Mouse (Mus musculus): ENCODE data around the gene Tuba8.

Tuba8 gene

GRCm38 (mm10) chr6:121226744-121227143 lies 16.2 kb downstream of the Tuba8 start:
- no peak for DNase-seq (ENCODE audit: low read depth, low spot score)

DNA sequence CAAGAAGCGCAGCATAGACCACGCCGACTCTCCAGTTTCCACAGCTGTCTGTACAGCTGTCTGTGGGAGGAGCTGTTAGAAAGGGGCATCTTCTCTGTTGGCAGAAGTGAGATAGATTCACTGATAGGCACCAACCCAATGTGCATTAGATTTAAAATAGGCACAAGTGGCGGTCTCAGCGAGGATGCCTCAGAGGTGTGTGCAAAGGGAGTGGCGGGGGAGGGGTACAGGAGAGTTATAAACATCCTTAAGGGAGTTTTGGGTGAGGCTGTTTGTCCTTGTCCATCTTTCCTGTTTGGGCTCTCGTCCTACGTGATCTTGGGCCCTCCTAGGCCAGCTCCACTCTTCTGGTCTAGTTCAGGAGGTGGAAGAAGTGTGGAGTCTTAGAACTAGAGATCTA lies 17.9 kb downstream of the Tuba8 start:
- no peak for DNase-seq (ENCODE audit: low read depth, low spot score)

- DNase-seq (ENCODE audit: low read depth, low spot score) = no peak
These were observed 22.2 kb downstream of the Tuba8 start for GRCm38 (mm10) chr6:121232652-121233051.

DNA sequence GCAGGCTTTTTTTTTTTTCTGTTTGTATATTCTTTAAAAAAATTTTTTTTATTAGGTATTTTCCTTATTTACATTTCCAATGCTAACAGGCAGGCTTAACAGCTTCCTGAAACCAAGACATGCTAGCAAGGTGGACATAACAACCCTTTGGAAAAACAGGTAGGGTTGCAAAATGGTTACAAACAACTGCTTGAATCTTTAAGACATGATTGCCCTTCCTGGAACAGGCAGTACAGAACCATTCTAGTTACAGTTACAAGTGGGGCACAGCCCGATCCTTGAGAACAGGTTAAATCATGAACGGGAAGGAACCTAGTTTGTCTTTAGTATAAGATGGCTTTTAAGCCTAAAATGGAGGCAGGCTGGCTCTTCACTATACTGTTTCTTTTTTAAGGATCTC lies 25.9 kb downstream of the Tuba8 start:
- DNase-seq (ENCODE audit: low read depth, low spot score) = no peak

DNA sequence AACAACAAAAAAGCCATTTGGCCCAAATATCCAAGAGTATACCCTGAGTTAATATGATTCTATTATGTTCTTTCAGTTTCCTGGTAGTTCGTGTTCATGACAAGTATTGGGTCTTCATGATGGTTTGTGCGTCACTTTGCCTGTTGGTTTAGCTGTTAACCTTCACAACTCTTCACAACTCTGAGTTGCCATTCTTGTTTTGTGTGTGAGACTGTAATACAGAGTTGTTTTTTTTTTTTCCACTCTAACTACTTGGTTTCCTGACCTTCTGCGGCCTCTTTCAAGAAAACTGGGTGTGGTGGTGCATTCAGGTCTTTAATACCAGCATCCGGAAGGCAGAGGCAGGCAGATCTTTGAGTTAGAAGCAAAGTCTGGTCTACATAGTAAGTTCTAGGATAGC lies 27.7 kb downstream of the Tuba8 start:
- no peak for DNase-seq (ENCODE audit: low read depth, low spot score)

DNA sequence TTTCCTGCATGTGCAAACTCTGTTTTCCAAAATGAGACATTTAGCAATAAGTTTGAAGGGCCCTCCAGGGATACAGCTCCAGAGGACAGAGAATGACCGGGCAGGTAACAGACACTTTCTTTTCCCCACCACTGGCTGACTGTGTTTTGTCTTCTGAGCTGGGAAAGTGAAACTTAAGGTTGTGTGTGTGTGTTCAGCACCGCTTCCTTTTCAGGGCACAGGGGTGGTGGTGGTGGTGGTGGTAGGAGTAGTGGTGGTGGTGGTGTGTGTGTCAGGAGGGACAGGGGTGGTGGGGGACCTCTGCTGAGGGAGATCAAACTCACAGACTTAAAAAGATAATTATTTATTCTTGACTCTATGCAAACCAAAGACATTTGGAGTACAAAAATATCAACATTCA lies 31.3 kb downstream of the Tuba8 start:
- no peak for DNase-seq (ENCODE audit: low read depth, low spot score)

GRCm38 (mm10) chr6:121243161-121243560 lies 32.7 kb downstream of the Tuba8 start:
- no peak for DNase-seq (ENCODE audit: low read depth, low spot score)

- DNase-seq (ENCODE audit: low read depth, low spot score) = peak; percentile 50
These were observed 34.9 kb downstream of the Tuba8 start, which contains the start of gene Usp18 for GRCm38 (mm10) chr6:121245127-121246036. Usp18 (plus strand) TSS chr6:121245906.

DNA sequence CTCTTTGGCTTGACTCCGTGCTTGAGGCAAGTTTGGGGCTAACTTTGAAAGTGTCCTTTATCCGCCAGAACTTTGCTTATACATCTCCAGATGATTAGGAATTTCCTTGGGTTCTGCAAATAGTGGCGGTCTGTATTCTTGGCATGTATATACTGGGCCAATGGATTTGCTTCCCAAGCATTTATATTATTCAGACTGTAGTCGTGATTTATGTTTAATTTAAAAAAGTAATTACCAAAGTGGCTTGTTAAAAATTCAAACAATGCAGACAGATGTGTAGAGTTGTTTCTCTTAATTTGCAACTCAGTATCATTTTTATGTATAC lies 35.5 kb downstream of the Tuba8 start:
- no peak for DNase-seq (ENCODE audit: low read depth, low spot score)

DNA sequence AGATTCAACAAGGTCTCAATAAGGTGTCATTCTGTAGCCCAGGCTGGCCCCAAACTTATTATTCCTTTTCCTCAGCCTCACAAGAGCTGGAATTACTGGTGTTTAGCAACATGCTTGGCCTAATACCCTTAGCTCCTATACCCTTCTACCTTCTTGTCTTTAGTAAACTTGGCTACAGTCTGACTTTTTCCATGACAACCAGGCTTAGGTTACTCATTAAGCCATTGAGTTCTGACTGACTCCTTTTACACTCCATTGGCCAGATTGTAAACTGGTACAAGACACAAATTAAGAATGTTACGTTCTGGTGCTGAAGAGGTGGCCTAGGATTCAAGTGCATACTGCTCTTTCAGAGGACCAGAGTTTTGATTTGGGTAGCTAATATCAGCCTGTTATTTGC lies 39.9 kb downstream of the Tuba8 start:
- DNase-seq (ENCODE audit: low read depth, low spot score) = no peak

DNA sequence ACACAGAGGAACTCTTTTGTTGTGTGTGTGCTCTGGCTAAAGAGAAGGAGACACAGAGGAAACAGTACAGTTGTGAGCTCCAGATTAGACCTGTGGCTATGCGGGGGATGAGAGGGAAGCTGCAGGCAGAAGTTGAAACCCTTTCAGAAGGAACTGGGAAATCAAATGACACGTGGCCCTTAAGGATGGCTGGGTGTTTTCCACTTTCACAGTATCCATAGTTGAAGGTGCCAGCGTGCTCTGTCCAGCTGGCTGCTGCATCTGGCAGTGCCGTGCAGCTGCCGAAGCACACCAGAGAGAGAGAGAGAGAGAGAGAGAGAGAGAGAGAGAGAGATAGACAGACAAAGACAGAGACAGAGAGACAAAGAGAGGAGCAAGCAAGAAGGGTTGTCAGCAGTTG lies 40.8 kb downstream of the Tuba8 start:
- no peak for DNase-seq (ENCODE audit: low read depth, low spot score)

- DNase-seq (ENCODE audit: low read depth, low spot score) = peak; percentile 75
These were observed 50.1 kb downstream of the Tuba8 start for GRCm38 (mm10) chr6:121260548-121260947.

GRCm38 (mm10) chr6:121261233-121261632 lies 50.7 kb downstream of the Tuba8 start:
- no peak for DNase-seq (ENCODE audit: low read depth, low spot score)

DNA sequence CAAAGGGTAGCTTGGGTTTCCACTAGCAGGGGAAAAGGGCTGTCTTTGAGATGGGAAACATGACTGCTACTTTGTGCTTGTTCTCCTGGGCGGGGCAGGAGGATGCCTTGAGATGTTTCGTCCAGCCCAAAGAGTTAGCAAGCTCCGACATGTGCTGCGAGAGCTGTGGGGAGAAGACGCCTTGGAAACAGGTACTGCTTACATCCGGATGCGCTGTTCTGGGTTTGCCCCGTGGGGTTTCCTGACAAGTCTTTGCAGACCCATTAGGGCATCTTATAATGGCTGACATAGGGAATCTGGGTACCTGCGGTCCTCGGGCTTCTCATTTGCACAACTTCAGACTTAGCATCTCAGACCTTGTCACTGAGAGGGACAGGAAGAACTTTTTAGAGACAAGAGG lies 51.5 kb downstream of the Tuba8 start:
- no peak for DNase-seq (ENCODE audit: low read depth, low spot score)

DNA sequence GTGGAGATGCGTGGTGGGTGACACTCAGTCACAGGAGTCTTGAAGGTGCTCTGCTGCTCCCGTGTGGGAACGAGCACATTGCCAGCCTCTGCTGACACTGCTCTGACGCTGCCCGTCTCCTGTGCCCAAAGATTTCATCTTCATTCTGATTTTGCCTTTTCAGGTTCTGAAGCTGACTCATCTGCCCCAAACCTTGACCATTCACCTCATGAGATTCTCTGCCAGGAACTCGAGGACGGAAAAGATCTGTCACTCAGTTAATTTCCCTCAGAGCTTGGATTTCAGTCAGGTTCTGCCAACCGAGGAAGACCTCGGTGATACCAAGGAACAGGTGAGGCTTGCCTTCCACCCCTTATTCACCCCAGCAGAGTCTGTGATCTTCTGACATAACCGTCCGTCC lies 52.0 kb downstream of the Tuba8 start:
- DNase-seq (ENCODE audit: low read depth, low spot score) = no peak

GRCm38 (mm10) chr6:121270156-121270555 lies 59.7 kb downstream of the Tuba8 start:
- DNase-seq (ENCODE audit: low read depth, low spot score) = no peak

GRCm38 (mm10) chr6:121271707-121272074 lies 61.2 kb downstream of the Tuba8 start:
- no peak for DNase-seq (ENCODE audit: low read depth, low spot score)

DNA sequence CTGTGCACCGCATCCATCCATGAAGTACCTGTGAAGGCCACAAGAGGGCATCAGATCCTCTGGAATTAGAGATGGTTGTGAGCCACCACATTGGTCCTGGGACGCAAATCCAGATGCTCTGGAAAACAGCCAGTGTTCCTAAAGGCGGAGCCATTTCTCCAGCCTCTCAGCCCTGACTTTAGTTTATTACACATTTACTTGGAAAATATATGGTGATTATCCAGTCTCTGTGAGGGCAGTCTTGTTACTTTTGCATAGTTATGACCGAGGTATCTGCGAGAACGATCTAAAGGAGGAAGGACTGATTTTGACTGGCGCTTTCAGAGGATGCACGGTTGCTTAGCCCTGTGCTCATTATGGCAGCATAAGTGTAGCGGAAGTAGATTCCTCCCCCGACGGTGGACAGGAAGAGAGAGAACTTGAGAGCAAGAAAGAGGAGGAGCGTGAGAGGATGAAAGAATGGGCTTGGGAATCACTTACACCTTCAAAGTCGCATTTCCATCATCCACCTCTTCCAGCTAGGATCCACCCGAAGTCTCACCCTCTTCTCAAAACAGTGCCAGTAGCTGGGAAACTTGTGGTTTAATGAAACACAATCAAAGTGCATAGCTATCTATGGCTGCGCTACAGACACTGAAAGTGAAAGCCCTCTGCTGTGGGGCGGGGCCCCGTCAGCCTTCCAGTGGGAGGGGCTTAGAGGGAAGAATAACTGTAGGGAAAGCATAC lies 61.7 kb downstream of the Tuba8 start:
- DNase-seq (ENCODE audit: low read depth, low spot score) = peak; percentile 83

- peak; percentile 77 for DNase-seq (ENCODE audit: low read depth, low spot score)
These were observed 63.9 kb downstream of the Tuba8 start for GRCm38 (mm10) chr6:121274356-121274755.
